11 mouse cellular contexts compared by ENCODE assay signal in genomic region chr15:25956422-25957117, GRCm38 (mm10). TPM values are rescaled to one million over a fixed set of nuclear protein-coding genes. Genes with fewer than 3 reads are reported as not detected.
DNase-seq lines count a peak whose midpoint lies in the region; ATAC-seq and TF ChIP-seq lines count a peak whose summit lies in the region.
"Had no signal": no experiment of that assay in that cellular context is flagged by ENCODE, and none has a peak within 500 bp of the region (broad histone marks: within the 10 kb centered on the region; RNA-seq: fewer than 3 reads in every experiment).

No protein-coding gene starts in this region.

- intact Hi-C loops in gastrocnemius, adult 2 months (cut with DNase I): loop anchor here (2.0 kb wide), 1 partner anchor 42 kb away; no protein-coding TSS in a partner anchor

- 36% methylated on average over 11 of the region's 11 CpGs for WGBS in midbrain, postnatal 0 days
- 58% methylated on average over 11 of the region's 11 CpGs for WGBS in midbrain, embryonic 10.5 days
- 67% methylated on average over 11 of the region's 11 CpGs for WGBS in liver, postnatal 0 days (ENCODE audit: insufficient replicate concordance)

- H3K27me3 ChIP-seq in midbrain, postnatal 0 days (ENCODE audit: insufficient read depth, low read length): no peaks in the 10 kb centered on the region
- no peaks in the 10 kb centered on the region for H3K27me3 ChIP-seq in midbrain, embryonic 10.5 days (ENCODE audit: low read depth, poor library complexity, severe bottlenecking)
- H3K27me3 ChIP-seq in liver, postnatal 0 days (ENCODE audit: insufficient read depth, low read length): no peaks in the 10 kb centered on the region
- H3K27me3 ChIP-seq: embryonic facial prominence, embryonic 12.5 days had no signal

- TF ChIP-seq EP300 in liver, postnatal 0 days (IDR thresholded peaks at IDR 0.05; ENCODE audit: low read depth): no peak

- peak; percentile 53 for DNase-seq in gastrocnemius, adult 2 months
- no peak for DNase-seq in gastrocnemius, postnatal 10 days
- DNase-seq in midbrain, postnatal 0 days (ENCODE audit: low spot score): peak; percentile 18
- no peak for DNase-seq in midbrain, embryonic 10.5 days (ENCODE audit: low spot score)
- DNase-seq in kidney, adult 9 months: peak; percentile 78
- peak; percentile 80 for DNase-seq in skeletal muscle tissue, adult 2 months (ENCODE audit: low read depth, low spot score)
- DNase-seq in thymus, postnatal 0 days (ENCODE audit: low spot score): no peak
- no peak for DNase-seq in liver, postnatal 0 days
- DNase-seq: thymus, adult 2 months had no signal

- peaks cover 6% of the 10 kb centered on the region; the same call in 1 of the 2 replicates for H3K4me1 ChIP-seq in midbrain, postnatal 0 days (ENCODE audit: insufficient read depth, low read length)
- peaks cover 4% of the 10 kb centered on the region for H3K4me1 ChIP-seq in midbrain, embryonic 10.5 days
- H3K4me1 ChIP-seq in liver, postnatal 0 days (ENCODE audit: insufficient read depth): peaks cover 5% of the 10 kb centered on the region; the same call in 1 of the 2 replicates
- H3K4me1 ChIP-seq: embryonic facial prominence, embryonic 12.5 days had no signal

- H3K27ac ChIP-seq in gastrocnemius, adult 2 months: peak overlapping the region; percentile 89
- H3K27ac ChIP-seq in midbrain, postnatal 0 days (ENCODE audit: low read depth, low read length): no peak overlapping the region
- H3K27ac ChIP-seq in midbrain, embryonic 10.5 days (replicated peaks): no peak overlapping the region
- no peak overlapping the region for H3K27ac ChIP-seq in liver, postnatal 0 days (ENCODE audit: low read depth)
- H3K27ac ChIP-seq: embryonic facial prominence, embryonic 12.5 days had no signal

- no peak overlapping the region for H3K9ac ChIP-seq in midbrain, postnatal 0 days (replicated peaks; ENCODE audit: low read length, poor library complexity, severe bottlenecking)
- H3K9ac ChIP-seq in liver, postnatal 0 days (replicated peaks): no peak overlapping the region
- H3K9ac ChIP-seq: embryonic facial prominence, embryonic 12.5 days had no signal

- H3K4me2 ChIP-seq in midbrain, postnatal 0 days (ENCODE audit: low read depth, low read length, poor library complexity, severe bottlenecking): no peak overlapping the region
- no peak overlapping the region for H3K4me2 ChIP-seq in liver, postnatal 0 days (ENCODE audit: low read depth, low read length)
- H3K4me2 ChIP-seq: embryonic facial prominence, embryonic 12.5 days had no signal

- peak overlapping the region; percentile 48 for H3K4me3 ChIP-seq in gastrocnemius, adult 2 months
- H3K4me3 ChIP-seq in midbrain, postnatal 0 days (ENCODE audit: low read depth, low read length): no peak overlapping the region
- no peak overlapping the region for H3K4me3 ChIP-seq in midbrain, embryonic 10.5 days
- no peak overlapping the region for H3K4me3 ChIP-seq in liver, postnatal 0 days (ENCODE audit: low read depth, low read length)
- H3K4me3 ChIP-seq: embryonic facial prominence, embryonic 12.5 days had no signal

- no peaks in the 10 kb centered on the region for H3K36me3 ChIP-seq in midbrain, postnatal 0 days (ENCODE audit: insufficient read depth, low read length)
- H3K36me3 ChIP-seq in midbrain, embryonic 10.5 days: no peaks in the 10 kb centered on the region
- H3K36me3 ChIP-seq in liver, postnatal 0 days (replicated peaks; ENCODE audit: insufficient read depth, low read length): no peaks in the 10 kb centered on the region
- H3K36me3 ChIP-seq: embryonic facial prominence, embryonic 12.5 days had no signal

- no peaks in the 10 kb centered on the region for H3K9me3 ChIP-seq in midbrain, postnatal 0 days (ENCODE audit: low read length)
- no peaks in the 10 kb centered on the region for H3K9me3 ChIP-seq in midbrain, embryonic 10.5 days (replicated peaks)
- no peaks in the 10 kb centered on the region for H3K9me3 ChIP-seq in liver, postnatal 0 days (ENCODE audit: low read length)
- H3K9me3 ChIP-seq: embryonic facial prominence, embryonic 12.5 days had no signal

- TF ChIP-seq CTCF in gastrocnemius, adult 2 months (IDR thresholded peaks at IDR 0.05): no peak
- TF ChIP-seq CTCF in midbrain, postnatal 0 days (IDR thresholded peaks at IDR 0.05): no peak
- no peak for TF ChIP-seq CTCF in liver, postnatal 0 days (IDR thresholded peaks at IDR 0.05; ENCODE audit: low read depth)

- no peak for ATAC-seq in midbrain, postnatal 0 days (ENCODE audit: low FRiP score)
- ATAC-seq in liver, postnatal 0 days: no peak
- ATAC-seq: activated CD4-positive, CD25-positive, alpha-beta regulatory T cell, adult 4 months had no signal

RNA-seq across cellular contexts. Expression of gene Zfp622, which starts 27.6 kb away (rescaled TPM):
- 10 to 100 TPM; 22.6 to 25.5 TPM for total RNA-seq in gastrocnemius, adult 2 months (2021)
- 10 to 100 TPM; 29.5 to 32.4 TPM for total RNA-seq in gastrocnemius, postnatal 10 days (2021)
- total RNA-seq in midbrain, postnatal 0 days (2014; rRNA removed): 35.6 and 37.2 TPM in 2 replicates
- 28.6 and 33.9 TPM in 2 replicates for polyA plus RNA-seq in midbrain, postnatal 0 days (2015; fragmentation: Nextera tagmentation; extraction: Ambion mirVana)
- 24.1 and 24.4 TPM in 2 replicates for polyA plus RNA-seq in midbrain, embryonic 10.5 days (2016; fragmentation: Nextera tagmentation; extraction: Ambion mirVana)
- 24.9 and 34.6 TPM in 2 replicates for polyA plus RNA-seq in thymus, postnatal 0 days (2015; fragmentation: Nextera tagmentation; extraction: Ambion mirVana)
- 9.8 and 13.4 TPM in 2 replicates for polyA plus RNA-seq in liver, postnatal 0 days (2015; fragmentation: Nextera tagmentation; extraction: Ambion mirVana)

Comparison
In these comparisons a context has a peak if more than half of its experiments do, and no peak if none do; other contexts are left out.
1. DNase-seq: peak in gastrocnemius, adult 2 months (single experiment), midbrain, postnatal 0 days (single experiment), kidney, adult 9 months (single experiment) and skeletal muscle tissue, adult 2 months (single experiment); none in gastrocnemius, postnatal 10 days (single experiment), midbrain, embryonic 10.5 days (single experiment), thymus, postnatal 0 days (single experiment) and liver, postnatal 0 days (single experiment).